Comparison of ENCODE assay signal across 8 mouse cellular contexts in genomic region chr6:126166548-126167207, GRCm38 (mm10). TPM values are rescaled to one million over a fixed set of nuclear protein-coding genes. Genes with fewer than 3 reads are reported as not detected.
DNase-seq lines count a peak whose midpoint lies in the region.

Gene Ntf3, minus strand, starts transcription at chr6:126166910.

- intact Hi-C loops in left cerebral cortex, postnatal 4 days (cut with DNase I) = loop anchor here (5.0 kb wide), 3 partner anchors 209 to 544 kb away; no protein-coding TSS in a partner anchor

- DNase-seq in left cerebral cortex, postnatal 4 days = no peak
- DNase-seq in left cerebral cortex, adult 9 months (ENCODE audit: low spot score in 2 of 2) = no peak
- DNase-seq in forelimb bud, embryonic 11.5 days (ENCODE audit: low read depth, low spot score) = peak; percentile 86
- DNase-seq in kidney, postnatal 10 days = peak; percentile 42
- DNase-seq in retina, postnatal 1 day = peak; percentile 55
- no peak for DNase-seq in urinary bladder, postnatal 10 days (ENCODE audit: low spot score)
- no peak for DNase-seq in left cerebral cortex, adult 11 months (ENCODE audit: low spot score)
- DNase-seq in cerebellum, postnatal 14 days = no peak

RNA-seq across cellular contexts. Expression of gene Ntf3, which starts in this region (rescaled TPM):
- total RNA-seq in left cerebral cortex, postnatal 4 days (2021) = 10 to 100 TPM; 10.0 to 13.3 TPM

Comparison
In these comparisons a context has a peak if more than half of its experiments do, and no peak if none do; other contexts are left out.
1. DNase-seq: peak in forelimb bud, embryonic 11.5 days (single experiment), kidney, postnatal 10 days (single experiment) and retina, postnatal 1 day (single experiment); none in left cerebral cortex, postnatal 4 days (single experiment), left cerebral cortex, adult 9 months (0 of 2), urinary bladder, postnatal 10 days (single experiment), left cerebral cortex, adult 11 months (single experiment) and cerebellum, postnatal 14 days (0 of 2).